Mouse (Mus musculus) olfactory bulb, adult 2 months (tissue): Measurements from ENCODE around the gene Defb30.

ENCODE experiments used
- CTCF ChIP-seq: fragments of 200-500 bp; IDR thresholded peaks from 2 replicates; pipeline ENCODE4 v1.5.1; 2012; ENCODE audit warnings: low read depth, mild to moderate bottlenecking, low read length, moderate library complexity; ENCODE audit not compliant: insufficient read depth
- POLR2A ChIP-seq: fragments of 200-500 bp; IDR thresholded peaks from 2 replicates; pipeline ENCODE4 v1.6.1; 2012; ENCODE audit warnings: mild to moderate bottlenecking, low read depth, low read length, moderate library complexity; ENCODE audit not compliant: insufficient read depth

- TF ChIP-seq CTCF (no peak), POLR2A (no peak)
Measured at GRCm38 (mm10) chr14:63066630-63067310, 17.0 kb upstream of the Defb30 start.
